Mouse (Mus musculus) limb, embryonic 11.5 days (tissue): ENCODE measurements around the gene Trmt44. TPM values are rescaled to one million over a fixed set of nuclear protein-coding genes. Genes with fewer than 3 reads are reported as not detected.

Source experiments
- polyA plus RNA-seq: library from polyadenylated mRNA; unstranded; fragments of >200 nt; fragmentation: Nextera tagmentation; extraction: Ambion mirVana; gene quantifications from 2 replicates; pipeline ENCODE4 v1.2.1, GENCODE M21; 2014

Gene Trmt44
- polyA plus RNA-seq, 1 experiment from 2014 or later: 11.2 TPM

Other genes starting within 250 kb of the Trmt44 start
- 0.13 and 0.28 TPM in 2 replicates for gene Hmx1, start 186.0 kb downstream of the Trmt44 start, polyA plus RNA-seq
- 2.2 and 3.7 TPM in 2 replicates for gene Cpz, start 49.4 kb downstream of the Trmt44 start, polyA plus RNA-seq
- gene Acox3, start 8.0 kb upstream of the Trmt44 start, polyA plus RNA-seq: 9.7 and 9.9 TPM in 2 replicates
- gene Htra3, start 104.7 kb upstream of the Trmt44 start, polyA plus RNA-seq: 0.89 and 1.6 TPM in 2 replicates
- 2.3 and 4.1 TPM in 2 replicates for gene Sh3tc1, start 164.9 kb upstream of the Trmt44 start, polyA plus RNA-seq
- gene Ablim2, start 182.8 kb upstream of the Trmt44 start, polyA plus RNA-seq: 1.1 and 1.3 TPM in 2 replicates